Mouse (Mus musculus) lung, postnatal 0 days (tissue): ENCODE data around the gene Vegfb. TPM values are rescaled to one million over a fixed set of nuclear protein-coding genes. Genes with fewer than 3 reads are reported as not detected.
A peak's percentile ranks its signal among the peaks of the same experiment; 100 is the strongest.

ENCODE experiments used
- ATAC-seq: fragments of 200-750 bp; cut with Nextera tagmentation; 2 replicates; pipeline ENCODE4 v1.8.0; 2017; ENCODE audit warnings: moderate library complexity
- DNase-seq: peaks from one replicate; pipeline ENCODE4 v3.0.0-alpha.2; 2016; ENCODE audit warnings: low spot score
- H3K27ac ChIP-seq: fragments of 300-500 bp; sonication (generic); 2 replicates; pipeline ENCODE4 v1.5.1; 2014; ENCODE audit warnings: antibody characterized with exemption, mild to moderate bottlenecking, low read length, mixed read lengths
- H3K27me3 ChIP-seq: fragments of 300-500 bp; sonication (generic); replicated peaks from 2 replicates; pipeline ENCODE4 v1.6.1; 2014; ENCODE audit warnings: low read length, mixed read lengths; ENCODE audit not compliant: insufficient read depth
- H3K36me3 ChIP-seq: fragments of 300-500 bp; sonication (generic); 2 replicates; pipeline ENCODE4 v1.6.1; 2014; ENCODE audit warnings: low read length, mixed read lengths; ENCODE audit not compliant: insufficient read depth
- H3K4me1 ChIP-seq: fragments of 300-500 bp; sonication (generic); 2 replicates; pipeline ENCODE4 v1.6.1; 2014; ENCODE audit warnings: antibody characterized with exemption, low read depth, low read length, mixed read lengths; ENCODE audit not compliant: insufficient read depth
- H3K4me2 ChIP-seq: fragments of 300-500 bp; sonication (generic); replicated peaks from 2 replicates; pipeline ENCODE4 v1.6.1; 2014; ENCODE audit warnings: low read depth, mild to moderate bottlenecking, low read length, moderate library complexity, mixed read lengths
- H3K4me3 ChIP-seq: fragments of 300-500 bp; sonication (generic); 2 replicates; pipeline ENCODE4 v1.5.1; 2014; ENCODE audit warnings: low read depth, low read length
- H3K9ac ChIP-seq: fragments of 300-500 bp; sonication (generic); replicated peaks from 2 replicates; pipeline ENCODE4 v1.6.1; 2014; ENCODE audit warnings: low read depth, mild to moderate bottlenecking
- H3K9me3 ChIP-seq: fragments of 300-500 bp; sonication (generic); 2 replicates; pipeline ENCODE4 v1.6.1; 2016; ENCODE audit warnings: low read length, mixed read lengths
- CTCF ChIP-seq: IDR thresholded peaks from 2 replicates; pipeline ENCODE4 v1.5.1; 2016; ENCODE audit warnings: antibody characterized with exemption, mild to moderate bottlenecking
- EP300 ChIP-seq: IDR thresholded peaks from 2 replicates; pipeline ENCODE4 v1.6.1; 2016; ENCODE audit warnings: antibody characterized with exemption, mild to moderate bottlenecking, control low read depth
- WGBS: fragments of 180-500 bp; shearing (Covaris S2); extraction: QIAGEN DNeasy Blood & Tissue Kit; methylation state at CpG from one replicate; pipeline ENCODE4 v1.1.7; 2014; 5-methylcytosine and 5-hydroxymethylcytosine counted together
- polyA plus RNA-seq: library from polyadenylated mRNA; unstranded; fragments of >200 nt; fragmentation: Nextera tagmentation; extraction: Ambion mirVana; gene quantifications from 2 replicates; pipeline ENCODE4 v1.2.1, GENCODE M21; 2015

Vegfb gene
- polyA plus RNA-seq, 1 experiment from 2014 or later, result 27.1 TPM

- Histone ChIP-seq H3K4me1 (peaks cover 4% of the 10 kb centered on the region), H3K9me3 (no peaks in the 10 kb centered on the region), H3K4me2 (no peak overlapping the region), H3K36me3 (no peaks in the 10 kb centered on the region), H3K27ac (no peak overlapping the region), H3K4me3 (no peak overlapping the region), H3K27me3 (no peaks in the 10 kb centered on the region), H3K9ac (no peak overlapping the region)
- WGBS, result 92% methylated on average over 6 of the region's 6 CpGs
- no peak for ATAC-seq
- no peak for TF ChIP-seq EP300
- TF ChIP-seq CTCF, result no peak
- DNase-seq, result no peak
These were observed 43.7 kb downstream of the Vegfb start for GRCm38 (mm10) chr19:6943709-6944108.

- no peak for DNase-seq
- peak overlapping the region; percentile 92 for H3K4me2 ChIP-seq
- 26% methylated on average over 5 of the region's 5 CpGs for WGBS
- H3K9ac ChIP-seq, result peak overlapping the region; percentile 61; the same call in 1 of the 2 replicates
- no peaks in the 10 kb centered on the region for H3K9me3 ChIP-seq
- ATAC-seq, result no peak
- H3K36me3 ChIP-seq, result no peaks in the 10 kb centered on the region
- TF ChIP-seq CTCF (no peak), EP300 (no peak)
- peak overlapping the region; percentile 93 for H3K27ac ChIP-seq
- H3K4me3 ChIP-seq, result peak overlapping the region; percentile 84
- peaks cover 4% of the 10 kb centered on the region for H3K4me1 ChIP-seq
- H3K27me3 ChIP-seq, result no peaks in the 10 kb centered on the region
These were observed 44.7 kb downstream of the Vegfb start for GRCm38 (mm10) chr19:6942764-6943163.

- no peaks in the 10 kb centered on the region for H3K9me3 ChIP-seq
- H3K36me3 ChIP-seq, result no peaks in the 10 kb centered on the region
- peak within 1 kb of the TSS; percentile 84 for H3K4me3 ChIP-seq
- peak within 1 kb of the TSS; percentile 92 for H3K4me2 ChIP-seq
- H3K27ac ChIP-seq, result peak within 1 kb of the TSS; percentile 93
- no peaks in the 10 kb centered on the region for H3K27me3 ChIP-seq
- ATAC-seq (peak; percentile 93), DNase-seq (peak; percentile 97)
- H3K4me1 ChIP-seq, result peaks cover 4% of the 10 kb centered on the region
- TF ChIP-seq CTCF (no peak; the same call in 1 of the 2 replicates), EP300 (no peak)
- under 1% methylated on average over 27 of the region's 27 CpGs for WGBS
- H3K9ac ChIP-seq, result peak within 1 kb of the TSS; percentile 61
These were observed 45.2 kb downstream of the Vegfb start, which contains the start of gene Gpr137 for GRCm38 (mm10) chr19:6942249-6942691. TSS of gene Gpr137 (minus strand) at chr19:6942480.

- peaks cover 4% of the 10 kb centered on the region for H3K4me1 ChIP-seq
- H3K4me3 ChIP-seq, result peak within 1 kb of the TSS; percentile 84
- TF ChIP-seq CTCF (peak; percentile 2), EP300 (peak; percentile 86)
- DNase-seq (peak; percentile 93), ATAC-seq (peak; percentile 84)
- WGBS, result under 1% methylated on average over 82 of the region's 83 CpGs
- no peaks in the 10 kb centered on the region for H3K27me3 ChIP-seq
- H3K9me3 ChIP-seq, result no peaks in the 10 kb centered on the region
- H3K9ac ChIP-seq, result peak within 1 kb of the TSS; percentile 61
- peak within 1 kb of the TSS; percentile 93 for H3K27ac ChIP-seq
- H3K4me2 ChIP-seq, result peak within 1 kb of the TSS; percentile 92
- H3K36me3 ChIP-seq, result no peaks in the 10 kb centered on the region
These were observed 45.8 kb downstream of the Vegfb start, which contains the start of gene Bad for GRCm38 (mm10) chr19:6941372-6942248. TSS of gene Bad (plus strand) at chr19:6941861.

- Histone ChIP-seq H3K27ac (peak overlapping the region; percentile 93; the same call in 1 of the 2 replicates), H3K4me3 (peak overlapping the region; percentile 84), H3K4me2 (peak overlapping the region; percentile 92), H3K9ac (peak overlapping the region; percentile 61), H3K27me3 (0 out of 2 replicates have a peak, but pooled peaks cover 4% of the 10 kb centered on the region), H3K9me3 (no peaks in the 10 kb centered on the region), H3K4me1 (peaks cover 4% of the 10 kb centered on the region), H3K36me3 (no peaks in the 10 kb centered on the region)
- ATAC-seq (0 out of 2 replicates have a peak, but pooled peaks have one; percentile 0), DNase-seq (no peak)
- TF ChIP-seq CTCF, result no peak
- no peak for TF ChIP-seq EP300
- 15% methylated on average over 28 of the region's 29 CpGs for WGBS
These were observed 46.8 kb downstream of the Vegfb start for GRCm38 (mm10) chr19:6940396-6941351.
